Mouse (Mus musculus): ENCODE results near the gene Ephb2.

Gene Ephb2

DNA sequence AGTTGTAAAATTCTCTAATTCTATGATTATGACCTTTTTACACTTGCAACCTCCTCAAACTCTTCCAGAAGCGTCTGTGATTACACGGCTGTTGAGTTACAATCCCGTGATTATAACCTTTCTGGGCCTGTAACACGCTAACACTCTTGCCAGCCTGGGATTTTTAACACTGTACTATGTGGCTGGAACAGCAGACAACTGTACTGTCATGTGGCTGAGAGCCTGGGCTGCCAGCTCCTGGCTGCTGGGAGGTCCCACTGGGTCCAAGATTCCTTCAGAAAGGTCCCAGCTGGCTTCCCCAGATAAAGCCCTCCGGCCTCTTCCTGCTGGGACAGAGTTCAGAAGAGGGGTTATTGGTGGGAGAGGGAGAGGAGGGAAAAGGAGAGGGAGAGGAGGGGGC is 104.0 kb downstream of the Ephb2 start:
- no peak for DNase-seq (ENCODE audit: low read depth)

DNA sequence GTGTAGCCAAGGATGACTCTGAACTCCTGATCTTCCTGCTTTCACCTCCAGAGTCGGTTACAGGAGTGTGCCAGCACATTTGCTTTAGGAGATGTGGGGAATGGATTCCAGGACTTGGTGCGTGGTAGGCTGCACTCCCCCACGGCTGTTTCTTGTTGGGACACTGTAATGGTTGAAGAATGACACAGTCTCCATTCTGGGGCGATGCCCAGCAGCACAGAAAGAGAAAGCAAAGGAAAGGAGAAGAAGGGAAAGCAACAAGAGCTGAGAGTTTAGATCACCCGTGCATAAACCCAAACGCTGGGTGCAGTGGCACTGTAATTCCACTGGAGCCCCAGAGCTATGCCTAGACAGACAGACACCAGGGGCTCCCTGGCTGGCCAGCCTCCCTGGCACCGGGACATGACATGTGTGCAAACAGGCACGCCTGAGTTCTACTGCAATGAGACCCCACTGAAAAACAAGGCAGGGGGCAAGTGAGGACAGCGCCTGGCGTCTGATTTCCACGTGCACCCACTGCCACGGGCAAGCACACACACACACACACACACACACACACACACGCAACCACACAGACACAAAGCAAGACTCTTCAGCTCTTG is 104.7 kb downstream of the Ephb2 start:
- no peak for DNase-seq (ENCODE audit: low read depth)

DNA sequence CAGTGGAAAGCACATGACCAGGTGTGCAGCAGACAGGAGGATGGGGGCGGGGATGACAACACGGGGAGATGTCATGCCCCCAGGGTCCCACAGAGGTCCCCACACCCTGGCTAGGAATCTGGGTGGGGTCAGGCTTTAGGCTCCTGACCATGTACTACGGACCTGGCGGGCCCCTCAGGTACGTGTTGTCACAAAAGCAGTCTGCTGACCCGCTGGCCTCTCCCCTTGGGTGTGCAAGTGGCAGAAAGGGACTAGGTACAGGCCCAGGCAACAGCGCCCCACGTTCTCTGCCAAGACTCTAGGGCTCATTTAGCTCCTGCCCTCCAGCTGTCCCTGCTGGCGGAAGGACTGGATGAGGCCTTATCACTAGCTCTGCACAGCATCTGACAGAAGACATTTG is 105.3 kb downstream of the Ephb2 start:
- DNase-seq (ENCODE audit: low read depth), result no peak

DNA sequence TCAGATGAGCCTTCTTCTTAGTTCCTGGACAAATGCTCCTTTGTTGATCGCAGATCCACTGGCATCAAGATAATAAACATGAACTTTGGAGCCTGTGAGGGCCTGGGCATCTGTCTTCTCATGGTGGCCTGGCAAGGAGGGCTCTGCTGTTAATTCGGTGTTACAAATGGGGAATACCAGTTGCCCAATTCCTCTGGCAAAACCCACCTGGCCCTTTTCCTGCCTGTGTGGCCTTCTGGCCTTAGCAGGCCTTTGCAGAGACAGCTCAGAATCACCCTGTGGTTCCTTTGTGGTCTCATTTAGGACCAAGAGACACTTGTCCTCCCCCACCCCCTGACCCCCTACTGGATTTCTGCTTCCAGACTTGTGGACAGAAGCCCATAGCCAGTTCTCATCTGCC is 106.2 kb downstream of the Ephb2 start:
- no peak for DNase-seq (ENCODE audit: low read depth)

DNA sequence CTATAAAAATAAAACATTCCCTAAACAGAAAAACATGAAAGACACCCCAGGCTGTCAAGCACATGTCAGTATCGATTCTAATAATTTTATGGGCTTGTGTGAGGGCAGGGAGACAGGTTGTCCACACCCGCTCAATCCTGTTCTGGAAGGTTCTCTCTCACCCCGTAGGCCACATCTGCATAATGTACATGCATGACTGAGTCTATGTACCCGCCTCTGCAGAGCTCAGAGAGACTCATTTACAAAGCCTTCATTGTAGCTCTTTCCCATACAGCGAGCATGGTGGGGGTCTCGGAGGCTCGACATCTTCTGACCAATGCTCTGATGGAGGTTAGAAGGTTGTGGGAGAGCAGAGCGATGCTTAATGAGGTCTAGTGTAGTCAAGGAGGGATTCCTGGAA is 108.8 kb downstream of the Ephb2 start:
- no peak for DNase-seq (ENCODE audit: low read depth)

DNA sequence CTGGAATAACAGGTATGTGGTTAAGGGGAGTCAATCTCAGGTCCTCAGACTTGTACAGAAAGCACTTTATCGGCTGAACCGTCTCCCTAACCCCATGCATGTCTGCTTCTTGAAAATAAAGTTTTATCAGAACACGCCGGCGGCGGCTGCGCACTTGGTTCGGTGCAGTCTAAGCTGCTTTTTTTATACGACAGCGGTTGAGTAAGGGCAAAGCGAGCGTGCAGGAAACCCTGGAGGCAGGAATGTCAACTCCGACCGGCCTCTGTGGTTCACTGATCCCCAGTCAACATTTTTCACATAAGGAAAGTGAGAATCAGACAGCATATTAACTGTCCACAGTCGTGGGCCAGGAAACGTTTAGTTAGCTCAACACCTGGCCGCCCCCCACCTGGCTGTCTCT is 111.1 kb downstream of the Ephb2 start:
- no peak for DNase-seq (ENCODE audit: low read depth)

- DNase-seq (ENCODE audit: low read depth), result no peak
Measured at GRCm38 (mm10) chr4:136722361-136723082, 113.3 kb downstream of the Ephb2 start.

DNA sequence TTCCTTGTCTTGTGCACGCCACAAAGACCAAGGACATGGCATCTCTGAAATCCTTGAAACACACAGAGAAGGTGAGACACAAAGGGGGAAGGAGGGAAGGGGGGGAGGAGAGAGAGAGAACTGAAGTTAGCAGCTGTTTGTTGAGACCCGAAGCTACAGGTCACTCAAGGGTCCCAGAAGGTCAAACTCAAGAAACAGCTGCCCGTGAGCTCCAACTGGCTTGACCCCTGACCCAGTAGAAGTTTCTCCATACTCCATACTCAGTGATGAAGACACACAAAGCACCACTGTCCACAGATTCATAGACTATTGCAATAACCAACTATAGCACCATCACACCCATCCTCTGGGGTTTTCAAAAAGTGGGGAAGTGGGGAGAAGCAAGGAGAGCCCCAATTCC is 113.9 kb downstream of the Ephb2 start:
- no peak for DNase-seq (ENCODE audit: low read depth)

DNA sequence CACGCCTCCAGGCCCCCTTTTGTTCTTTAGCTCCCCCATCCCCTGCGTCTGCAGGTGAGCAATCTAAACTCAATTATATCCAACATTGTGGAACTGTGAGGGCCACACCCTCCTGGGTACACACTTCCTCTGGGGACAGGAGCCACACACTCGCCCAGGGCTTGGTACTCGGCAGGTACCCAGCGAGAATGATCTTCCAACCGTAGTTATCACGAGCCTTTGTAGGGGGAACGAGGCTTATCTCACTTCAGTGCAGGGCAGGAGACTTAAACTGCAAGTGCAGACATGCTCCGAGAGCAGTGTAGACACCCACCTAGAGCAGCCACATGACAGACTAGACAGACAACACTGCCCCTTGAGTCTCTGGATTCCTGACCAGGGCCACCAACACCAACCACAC is 115.8 kb downstream of the Ephb2 start:
- DNase-seq (ENCODE audit: low read depth), result no peak

GRCm38 (mm10) chr4:136718193-136718986 is 117.4 kb downstream of the Ephb2 start:
- DNase-seq (ENCODE audit: low read depth), result no peak

DNA sequence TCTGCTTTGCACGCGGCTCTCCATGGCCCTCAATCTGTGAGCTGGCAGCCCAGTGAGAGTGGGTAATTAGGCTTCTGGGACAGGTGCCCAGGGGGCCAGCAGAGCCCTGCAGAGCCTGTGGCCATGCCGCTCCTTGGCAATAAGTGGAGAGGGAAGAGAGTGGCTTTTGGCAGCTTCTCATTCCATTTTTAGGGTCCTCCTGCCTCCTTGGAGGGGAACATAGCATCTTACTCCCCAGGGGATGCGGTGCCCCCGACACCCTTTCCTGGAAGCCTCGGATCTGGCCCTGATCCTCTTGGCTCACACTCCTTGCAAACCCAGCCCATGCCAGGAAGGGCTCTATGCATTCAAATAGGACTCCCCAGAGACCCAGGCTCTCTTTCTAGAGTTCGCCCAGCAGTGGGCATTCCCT is 119.2 kb downstream of the Ephb2 start:
- DNase-seq (ENCODE audit: low read depth), result no peak

- DNase-seq (ENCODE audit: low read depth), result no peak
Measured at GRCm38 (mm10) chr4:136714530-136714929, 121.3 kb downstream of the Ephb2 start.

- DNase-seq (ENCODE audit: low read depth), result no peak
Measured at GRCm38 (mm10) chr4:136713889-136714288, 121.9 kb downstream of the Ephb2 start.

GRCm38 (mm10) chr4:136713431-136713830 is 122.4 kb downstream of the Ephb2 start:
- no peak for DNase-seq (ENCODE audit: low read depth)

DNA sequence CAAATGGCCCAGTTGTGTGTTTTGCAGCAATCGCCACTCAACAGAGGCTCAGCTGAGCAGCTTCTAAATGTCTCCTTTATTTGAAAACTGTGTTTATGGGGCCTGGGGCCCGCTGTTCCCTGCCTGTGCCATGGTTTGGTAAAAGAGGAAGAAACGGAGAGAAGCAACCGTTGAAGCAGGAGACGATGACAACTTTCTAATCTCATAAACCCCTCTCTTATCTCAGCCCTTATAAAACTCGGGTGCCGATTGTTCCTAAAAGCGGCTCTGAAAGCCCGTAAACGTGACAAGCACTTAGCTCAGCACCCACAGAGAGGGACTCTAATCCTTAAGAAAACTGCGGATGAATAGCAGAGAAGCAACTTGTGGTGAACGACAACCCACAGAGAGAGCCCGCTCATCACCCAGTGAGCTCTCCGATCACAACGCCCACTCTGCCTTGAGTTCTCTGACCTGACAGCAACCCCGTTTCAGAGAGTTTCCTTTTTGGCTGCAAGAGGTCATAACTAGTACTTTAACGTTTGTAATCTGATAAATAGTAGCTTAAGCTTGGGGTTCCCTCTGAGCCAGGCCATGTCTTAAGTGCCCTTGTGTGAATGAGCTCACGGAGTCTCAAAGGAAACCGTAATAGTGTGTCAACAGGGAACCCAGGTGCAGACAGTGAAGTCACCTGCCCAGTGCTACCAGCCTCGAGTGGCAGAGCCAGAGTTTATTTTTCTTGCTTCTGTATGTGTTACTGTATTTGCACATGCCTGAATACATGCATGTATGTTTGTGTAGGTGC is 123.6 kb downstream of the Ephb2 start:
- DNase-seq (ENCODE audit: low read depth), result no peak

- no peak for DNase-seq (ENCODE audit: low read depth)
Measured at GRCm38 (mm10) chr4:136710345-136710744, 125.4 kb downstream of the Ephb2 start.

GRCm38 (mm10) chr4:136708956-136709355 is 126.8 kb downstream of the Ephb2 start:
- DNase-seq (ENCODE audit: low read depth), result no peak

- no peak for DNase-seq (ENCODE audit: low read depth)
Measured at GRCm38 (mm10) chr4:136706696-136707095, 129.1 kb downstream of the Ephb2 start.

- DNase-seq (ENCODE audit: low read depth), result no peak
Measured at GRCm38 (mm10) chr4:136705091-136705490, 130.7 kb downstream of the Ephb2 start.

DNA sequence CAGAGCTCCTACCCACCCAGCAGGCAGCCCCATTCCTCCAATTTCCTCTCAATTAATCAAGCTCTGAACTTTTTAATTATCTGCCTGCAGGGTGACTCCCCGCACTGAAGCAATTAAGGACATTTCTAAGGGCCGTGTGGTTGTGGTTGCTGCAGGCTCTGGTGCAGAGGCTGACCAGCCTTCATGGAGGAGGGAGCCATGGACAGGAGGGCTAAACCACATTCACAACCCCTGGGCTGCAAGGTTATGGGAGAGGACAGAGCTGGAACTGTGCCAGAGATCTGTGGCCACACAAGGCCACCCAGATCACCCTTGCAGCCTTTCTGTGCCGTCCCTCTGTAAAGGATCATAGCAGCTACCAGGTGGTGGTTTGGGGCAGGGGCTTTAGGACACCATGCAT is 131.2 kb downstream of the Ephb2 start:
- DNase-seq (ENCODE audit: low read depth), result no peak

GRCm38 (mm10) chr4:136703351-136703750 is 132.4 kb downstream of the Ephb2 start:
- no peak for DNase-seq (ENCODE audit: low read depth)

GRCm38 (mm10) chr4:136702456-136702855 is 133.3 kb downstream of the Ephb2 start:
- DNase-seq (ENCODE audit: low read depth), result no peak

All from c-Kit-positive CD71-negative TER-119-negative erythroid progenitor cells, embryonic 14.5 days (primary cell).